Mouse (Mus musculus) hindbrain, postnatal 0 days (tissue): Measurements from ENCODE around the gene Slc25a27. TPM values are rescaled to one million over a fixed set of nuclear protein-coding genes. Genes with fewer than 3 reads are reported as not detected.

ENCODE experiments used
- ATAC-seq: fragments of 200-750 bp; cut with Nextera tagmentation; 2 replicates; pipeline ENCODE4 v1.8.0; 2017; ENCODE audit warnings: mild to moderate bottlenecking, moderate TSS enrichment, moderate library complexity
- DNase-seq: peaks from one replicate; pipeline ENCODE4 v3.0.0-alpha.2; 2015; ENCODE audit warnings: low spot score
- H3K27ac ChIP-seq: fragments of 300-500 bp; sonication (generic); 2 replicates; pipeline ENCODE4 v1.5.1; 2014; ENCODE audit warnings: mild to moderate bottlenecking
- H3K27me3 ChIP-seq: fragments of 300-500 bp; sonication (generic); 2 replicates; pipeline ENCODE4 v1.6.1; 2014; ENCODE audit warnings: low read length, mixed read lengths; ENCODE audit not compliant: insufficient read depth
- H3K36me3 ChIP-seq: fragments of 300-500 bp; sonication (generic); 2 replicates; pipeline ENCODE4 v1.6.1; 2014; ENCODE audit warnings: low read length, mixed read lengths; ENCODE audit not compliant: insufficient read depth
- H3K4me1 ChIP-seq: fragments of 300-500 bp; sonication (generic); 2 replicates; pipeline ENCODE4 v1.6.1; 2014; ENCODE audit warnings: antibody characterized with exemption, low read length, mixed read lengths; ENCODE audit not compliant: insufficient read depth
- H3K4me2 ChIP-seq: fragments of 300-500 bp; sonication (generic); 2 replicates; pipeline ENCODE4 v1.6.1; 2014; ENCODE audit warnings: low read depth, mild to moderate bottlenecking, low read length, moderate library complexity, mixed read lengths
- H3K4me3 ChIP-seq: fragments of 300-500 bp; sonication (generic); 2 replicates; pipeline ENCODE4 v1.5.1; 2014; ENCODE audit warnings: low read length
- H3K9ac ChIP-seq: fragments of 300-500 bp; sonication (generic); replicated peaks from 2 replicates; pipeline ENCODE4 v1.6.1; 2014; ENCODE audit warnings: mild to moderate bottlenecking, low read length, moderate library complexity, mixed read lengths
- H3K9me3 ChIP-seq: fragments of 300-500 bp; sonication (generic); 2 replicates; pipeline ENCODE4 v1.6.1; 2016; ENCODE audit warnings: low read length, mixed read lengths
- CTCF ChIP-seq: IDR thresholded peaks from 2 replicates; pipeline ENCODE4 v1.5.1; 2016; ENCODE audit warnings: antibody characterized with exemption, control low read depth, low read depth
- WGBS: fragments of 180-500 bp; shearing (Covaris S2); extraction: QIAGEN DNeasy Blood & Tissue Kit; methylation state at CpG from one replicate; pipeline ENCODE4 v1.1.7; 2014; 5-methylcytosine and 5-hydroxymethylcytosine counted together
- polyA plus RNA-seq: library from polyadenylated mRNA; unstranded; fragments of >200 nt; fragmentation: Nextera tagmentation; extraction: Ambion mirVana; gene quantifications from 2 replicates; pipeline ENCODE4 v1.2.1, GENCODE M21; 2015
- total RNA-seq: library from RNA; depleted of rRNA; stranded (reverse); fragments of >200 nt; gene quantifications from 2 replicates; pipeline ENCODE4 v1.2.3, GENCODE M21; 2014

Gene Slc25a27
- total and polyA plus RNA-seq, 2 experiments from 2014 or later: 45.1 to 71.4 TPM

DNA sequence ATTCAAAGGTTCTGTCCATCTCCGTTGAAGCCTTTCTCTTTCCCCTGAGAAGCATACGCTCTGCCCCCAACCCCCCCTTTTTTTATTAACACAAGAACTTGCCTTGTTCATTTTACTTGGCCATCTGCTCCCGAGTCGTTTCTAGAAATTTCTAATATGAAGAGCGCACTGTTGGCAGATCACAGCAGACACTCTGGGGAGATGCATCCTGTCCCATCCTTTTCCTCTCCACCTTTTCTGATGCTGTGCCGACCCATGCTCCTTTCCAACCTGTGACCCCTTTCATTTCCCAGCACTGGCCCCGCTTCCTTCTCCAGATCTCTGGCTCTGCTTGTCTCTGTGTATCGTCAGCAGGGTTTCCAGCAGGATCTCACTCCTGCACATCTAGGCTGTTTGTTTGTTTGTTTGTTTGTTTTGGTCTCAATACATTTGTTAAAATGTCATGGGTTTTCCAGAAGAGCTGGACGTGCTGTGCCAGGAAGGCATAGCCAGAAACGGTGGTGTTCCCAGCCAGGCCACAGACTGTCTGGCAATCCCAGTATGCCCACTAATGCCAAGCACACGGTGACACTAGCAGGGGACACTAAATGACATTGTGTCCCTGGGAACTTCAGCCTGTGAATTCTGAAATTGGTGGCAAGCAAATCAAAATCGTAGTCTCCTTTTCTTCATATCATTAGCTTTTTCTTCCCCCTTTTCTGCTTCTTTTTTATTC, 37.4 kb upstream of the Slc25a27 start:
- ATAC-seq: no peak
- Histone ChIP-seq H3K27me3 (no peaks in the 10 kb centered on the region), H3K4me2 (no peak overlapping the region), H3K9me3 (no peaks in the 10 kb centered on the region), H3K27ac (no peak overlapping the region), H3K36me3 (no peaks in the 10 kb centered on the region), H3K4me1 (no peaks in the 10 kb centered on the region), H3K9ac (no peak overlapping the region), H3K4me3 (no peak overlapping the region)
- DNase-seq: no peak
- no peak for TF ChIP-seq CTCF
- WGBS: 76% methylated on average over 12 of the region's 12 CpGs

DNA sequence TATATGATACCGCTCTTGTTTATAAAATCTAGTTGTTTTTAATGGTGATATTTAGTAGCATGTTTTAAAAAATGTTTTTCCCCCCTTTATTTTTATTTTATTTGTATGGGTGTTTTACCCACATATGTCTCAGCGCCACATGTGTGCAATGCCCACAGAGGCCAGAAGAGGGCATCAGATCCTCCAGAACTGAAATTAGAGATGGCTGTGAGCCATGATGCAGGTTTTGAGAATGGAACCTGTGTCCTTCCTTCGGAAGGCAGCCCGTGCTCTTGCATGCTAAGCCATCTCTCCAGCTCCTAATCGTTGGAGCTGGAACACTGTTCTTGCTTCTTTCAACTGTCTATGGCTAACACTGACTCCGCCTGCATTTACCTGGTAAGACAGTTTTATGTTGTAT, 34.0 kb upstream of the Slc25a27 start:
- Histone ChIP-seq H3K36me3 (no peaks in the 10 kb centered on the region), H3K4me1 (no peaks in the 10 kb centered on the region), H3K4me3 (no peak overlapping the region), H3K4me2 (no peak overlapping the region), H3K27ac (no peak overlapping the region), H3K9me3 (no peaks in the 10 kb centered on the region), H3K27me3 (no peaks in the 10 kb centered on the region), H3K9ac (no peak overlapping the region)
- DNase-seq: peak; percentile 80
- TF ChIP-seq CTCF: peak; percentile 86
- ATAC-seq: no peak
- WGBS: 69% methylated on average over 6 of the region's 6 CpGs

DNA sequence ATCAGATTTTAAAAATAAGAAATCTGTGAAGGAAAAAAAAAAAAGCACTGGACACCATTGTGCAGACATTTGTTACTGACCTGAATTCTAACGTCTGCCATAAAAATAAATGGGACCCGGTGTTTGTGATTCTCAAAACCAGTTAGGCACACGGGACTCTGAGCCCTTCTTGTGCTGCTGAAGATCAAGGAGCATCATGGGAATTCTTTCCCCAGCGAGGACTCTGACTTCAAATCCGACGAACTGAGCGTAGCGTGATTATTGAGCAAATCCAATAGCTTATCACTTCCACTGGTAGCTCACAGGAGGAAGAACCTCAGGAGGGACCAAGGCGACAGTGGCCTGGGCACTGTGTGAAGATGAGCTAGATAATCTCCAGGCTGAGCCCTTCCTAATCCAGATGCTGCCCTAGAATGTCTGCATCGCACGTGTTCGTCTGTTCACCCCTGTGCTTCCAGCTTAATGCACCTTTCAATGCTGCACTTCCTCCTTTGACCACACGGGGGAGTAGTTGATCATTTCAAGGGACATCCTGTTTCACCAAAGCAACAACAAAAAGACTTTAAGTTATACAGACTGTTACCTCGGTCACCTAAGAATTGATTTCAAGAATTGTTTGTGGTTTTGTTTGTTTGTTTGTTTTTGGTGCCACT, 32.1 kb upstream of the Slc25a27 start:
- Histone ChIP-seq H3K4me3 (no peak overlapping the region), H3K27me3 (no peaks in the 10 kb centered on the region), H3K4me1 (no peaks in the 10 kb centered on the region), H3K4me2 (peak overlapping the region; percentile 13; the same call in 1 of the 2 replicates), H3K36me3 (no peaks in the 10 kb centered on the region), H3K9ac (no peak overlapping the region), H3K9me3 (no peaks in the 10 kb centered on the region), H3K27ac (no peak overlapping the region)
- DNase-seq (peak; percentile 92), ATAC-seq (peak; percentile 85)
- 34% methylated on average over 14 of the region's 14 CpGs for WGBS
- TF ChIP-seq CTCF: peak; percentile 97

DNA sequence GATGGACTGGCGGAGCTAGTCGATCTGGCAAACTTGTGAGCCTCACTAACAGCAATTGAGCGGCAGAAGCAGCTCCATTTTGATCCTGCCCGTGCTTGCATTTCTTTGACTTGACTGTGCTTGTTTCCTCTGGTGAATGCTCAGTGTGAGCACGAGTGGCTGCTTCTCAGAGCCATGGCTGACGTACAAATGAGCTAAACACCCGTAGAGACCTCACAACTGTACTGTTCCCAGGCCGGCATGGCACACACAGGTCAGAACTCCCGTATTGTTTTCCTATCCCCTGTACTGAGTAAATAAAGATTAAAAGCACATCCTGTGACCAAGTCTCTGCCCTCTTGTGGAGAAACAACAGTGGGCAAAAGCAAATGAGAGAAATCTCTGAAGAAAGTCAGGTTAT, 22.6 kb upstream of the Slc25a27 start:
- ATAC-seq (no peak), DNase-seq (no peak)
- Histone ChIP-seq H3K27ac (no peak overlapping the region), H3K4me2 (no peak overlapping the region), H3K36me3 (no peaks in the 10 kb centered on the region), H3K9ac (no peak overlapping the region), H3K4me3 (no peak overlapping the region), H3K4me1 (no peaks in the 10 kb centered on the region), H3K9me3 (no peaks in the 10 kb centered on the region), H3K27me3 (no peaks in the 10 kb centered on the region)
- no peak for TF ChIP-seq CTCF
- WGBS: 87% methylated on average over 9 of the region's 9 CpGs

DNA sequence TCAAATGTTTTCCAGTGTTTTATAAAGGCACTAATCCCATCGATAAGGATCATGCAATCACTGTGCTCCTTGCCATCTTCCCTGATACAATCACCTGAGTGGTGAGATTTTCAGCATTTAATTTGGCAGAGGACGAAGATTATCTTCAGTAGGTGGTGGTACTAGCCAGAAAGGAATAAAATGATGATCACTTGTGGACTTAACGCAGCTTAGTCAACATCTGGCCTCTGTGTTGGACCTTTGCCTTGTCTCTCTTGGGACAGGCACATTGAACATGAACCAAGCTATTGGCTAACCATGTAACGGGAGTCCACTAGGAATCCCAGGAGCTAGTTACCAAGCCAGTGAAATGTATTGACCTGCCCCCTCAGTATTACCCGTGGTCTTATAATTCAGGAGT, 17.6 kb upstream of the Slc25a27 start:
- no peak for TF ChIP-seq CTCF
- H3K4me2 ChIP-seq: no peak overlapping the region
- H3K4me3 ChIP-seq: no peak overlapping the region
- ATAC-seq: no peak
- H3K4me1 ChIP-seq: no peaks in the 10 kb centered on the region
- no peaks in the 10 kb centered on the region for H3K27me3 ChIP-seq
- no peaks in the 10 kb centered on the region for H3K36me3 ChIP-seq
- DNase-seq: no peak
- H3K9ac ChIP-seq: no peak overlapping the region
- H3K27ac ChIP-seq: no peak overlapping the region
- H3K9me3 ChIP-seq: no peaks in the 10 kb centered on the region
- WGBS: 90% methylated on average over 5 of the region's 5 CpGs

DNA sequence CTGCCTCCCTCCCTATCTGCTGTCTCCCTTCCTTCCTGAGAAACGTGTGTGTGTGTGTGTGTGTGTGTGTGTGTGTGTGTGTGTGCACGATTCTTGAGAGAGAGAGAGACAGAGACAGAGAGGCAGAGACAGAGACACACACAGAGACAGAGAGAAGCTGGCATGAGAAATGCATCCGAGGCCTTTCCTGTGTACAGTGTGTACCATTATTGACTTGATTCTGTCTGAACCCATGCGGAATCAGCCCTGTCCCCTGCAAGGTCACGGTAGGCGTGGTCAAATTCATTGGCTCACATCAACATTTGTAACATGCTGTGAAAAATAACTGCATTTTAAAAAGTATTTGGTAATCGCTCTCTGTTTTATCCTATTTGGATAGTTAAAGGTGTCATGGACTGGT, 17.1 kb upstream of the Slc25a27 start:
- 94% methylated on average over 6 of the region's 7 CpGs for WGBS
- H3K9ac ChIP-seq: no peak overlapping the region
- H3K9me3 ChIP-seq: no peaks in the 10 kb centered on the region
- no peaks in the 10 kb centered on the region for H3K4me1 ChIP-seq
- H3K27me3 ChIP-seq: no peaks in the 10 kb centered on the region
- no peak overlapping the region for H3K4me2 ChIP-seq
- TF ChIP-seq CTCF: no peak
- ATAC-seq: no peak
- no peaks in the 10 kb centered on the region for H3K36me3 ChIP-seq
- DNase-seq: no peak
- H3K27ac ChIP-seq: no peak overlapping the region
- no peak overlapping the region for H3K4me3 ChIP-seq

DNA sequence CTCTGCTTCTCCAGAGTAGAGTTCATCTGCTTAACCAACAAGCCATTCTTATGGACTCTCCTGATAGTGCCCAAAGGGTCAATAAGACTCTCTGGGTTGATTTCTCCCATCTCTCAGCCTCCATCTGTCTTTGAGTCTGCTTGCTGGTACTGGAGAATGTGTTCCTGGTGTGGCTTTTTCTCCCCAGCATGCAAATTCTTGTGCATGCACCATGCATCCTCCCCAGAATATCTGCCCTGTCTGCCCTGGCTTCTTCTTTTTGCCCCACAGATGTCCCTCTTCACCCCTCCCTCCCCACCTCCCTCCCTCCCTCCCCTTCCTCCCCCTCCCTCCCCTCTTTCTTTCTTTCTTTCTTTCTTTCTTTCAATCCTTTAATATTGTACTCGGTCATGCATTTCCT, 10.3 kb upstream of the Slc25a27 start:
- Histone ChIP-seq H3K27ac (no peak overlapping the region), H3K27me3 (no peaks in the 10 kb centered on the region), H3K4me2 (no peak overlapping the region), H3K36me3 (no peaks in the 10 kb centered on the region), H3K4me3 (no peak overlapping the region), H3K9ac (no peak overlapping the region), H3K4me1 (no peaks in the 10 kb centered on the region), H3K9me3 (no peaks in the 10 kb centered on the region)
- no peak for TF ChIP-seq CTCF
- DNase-seq: no peak
- no peak for ATAC-seq
- 16% methylated on average over 1 of the region's 1 CpGs for WGBS
